Mouse (Mus musculus): ENCODE data around the gene Mthfr.
A peak's percentile ranks its signal among the peaks of the same experiment; 100 is the strongest.

The Mthfr gene

GRCm38 (mm10) chr4:148091181-148091580 is 52.3 kb downstream of the Mthfr start:
- DNase-seq = no peak

- DNase-seq = no peak
These were observed 53.8 kb downstream of the Mthfr start for GRCm38 (mm10) chr4:148092551-148093271.

- DNase-seq = no peak
These were observed 55.3 kb downstream of the Mthfr start for GRCm38 (mm10) chr4:148094161-148094560.

GRCm38 (mm10) chr4:148095081-148095480 is 56.2 kb downstream of the Mthfr start:
- DNase-seq = no peak

GRCm38 (mm10) chr4:148097936-148098335 is 59.1 kb downstream of the Mthfr start:
- DNase-seq = no peak

- no peak for DNase-seq
These were observed 59.8 kb downstream of the Mthfr start for GRCm38 (mm10) chr4:148098666-148099065.

- DNase-seq = peak; percentile 35 to 77
These were observed 63.1 kb downstream of the Mthfr start for GRCm38 (mm10) chr4:148101801-148102527.

GRCm38 (mm10) chr4:148104146-148104545 is 65.3 kb downstream of the Mthfr start:
- no peak for DNase-seq

GRCm38 (mm10) chr4:148107621-148108291 is 68.9 kb downstream of the Mthfr start:
- DNase-seq = peak; percentile 28 to 34

- no peak for DNase-seq
These were observed 69.8 kb downstream of the Mthfr start for GRCm38 (mm10) chr4:148108565-148109100.
